Mouse (Mus musculus) stomach, embryonic 16.5 days (tissue): ENCODE results near the gene Xxylt1. TPM values are rescaled to one million over a fixed set of nuclear protein-coding genes. Genes with fewer than 3 reads are reported as not detected.

Source experiments
- ATAC-seq: fragments of 200-750 bp; cut with Nextera tagmentation; 2 replicates; pipeline ENCODE4 v1.8.0; 2017; ENCODE audit warnings: moderate number of reproducible peaks, moderate TSS enrichment; ENCODE audit not compliant: insufficient read depth, low FRiP score
- H3K27ac ChIP-seq: fragments of 300-500 bp; sonication (generic); 2 replicates; pipeline ENCODE4 v1.5.1; 2014; ENCODE audit warnings: low read length
- H3K27me3 ChIP-seq: fragments of 300-500 bp; sonication (generic); 2 replicates; pipeline ENCODE4 v1.6.1; 2014; ENCODE audit warnings: low read length, control low read depth, mixed read lengths; ENCODE audit not compliant: control insufficient read depth, insufficient read depth
- H3K36me3 ChIP-seq: fragments of 300-500 bp; sonication (generic); 2 replicates; pipeline ENCODE4 v1.6.1; 2014; ENCODE audit warnings: low read length; ENCODE audit not compliant: control insufficient read depth, insufficient read depth
- H3K4me1 ChIP-seq: fragments of 300-500 bp; sonication (generic); 2 replicates; pipeline ENCODE4 v1.6.1; 2014; ENCODE audit warnings: low read length, control low read depth, mixed read lengths; ENCODE audit not compliant: control insufficient read depth, insufficient read depth
- H3K4me2 ChIP-seq: fragments of 300-500 bp; sonication (generic); 2 replicates; pipeline ENCODE4 v1.6.1; 2014; ENCODE audit warnings: low read depth, low read length, mixed read lengths
- H3K4me3 ChIP-seq: fragments of 300-500 bp; sonication (generic); replicated peaks from 2 replicates; pipeline ENCODE4 v1.5.1; 2014; ENCODE audit warnings: mild to moderate bottlenecking, low read length
- H3K9ac ChIP-seq: fragments of 300-500 bp; sonication (generic); 2 replicates; pipeline ENCODE4 v1.6.1; 2014; ENCODE audit warnings: low read length
- H3K9me3 ChIP-seq: fragments of 300-500 bp; sonication (generic); replicated peaks from 2 replicates; pipeline ENCODE4 v1.6.1; 2016; ENCODE audit warnings: low read length, control low read depth; ENCODE audit not compliant: control insufficient read depth
- WGBS: fragments of 180-500 bp; shearing (Covaris S2); extraction: QIAGEN DNeasy Blood & Tissue Kit; methylation state at CpG from one replicate; pipeline ENCODE4 v1.1.7; 2014; 5-methylcytosine and 5-hydroxymethylcytosine counted together
- polyA plus RNA-seq: library from polyadenylated mRNA; unstranded; fragments of >200 nt; fragmentation: Nextera tagmentation; extraction: Ambion mirVana; gene quantifications from 2 replicates; pipeline ENCODE4 v1.2.1, GENCODE M21; 2015

Gene Xxylt1
- 5.1 and 5.5 TPM in 2 replicates for polyA plus RNA-seq

DNA sequence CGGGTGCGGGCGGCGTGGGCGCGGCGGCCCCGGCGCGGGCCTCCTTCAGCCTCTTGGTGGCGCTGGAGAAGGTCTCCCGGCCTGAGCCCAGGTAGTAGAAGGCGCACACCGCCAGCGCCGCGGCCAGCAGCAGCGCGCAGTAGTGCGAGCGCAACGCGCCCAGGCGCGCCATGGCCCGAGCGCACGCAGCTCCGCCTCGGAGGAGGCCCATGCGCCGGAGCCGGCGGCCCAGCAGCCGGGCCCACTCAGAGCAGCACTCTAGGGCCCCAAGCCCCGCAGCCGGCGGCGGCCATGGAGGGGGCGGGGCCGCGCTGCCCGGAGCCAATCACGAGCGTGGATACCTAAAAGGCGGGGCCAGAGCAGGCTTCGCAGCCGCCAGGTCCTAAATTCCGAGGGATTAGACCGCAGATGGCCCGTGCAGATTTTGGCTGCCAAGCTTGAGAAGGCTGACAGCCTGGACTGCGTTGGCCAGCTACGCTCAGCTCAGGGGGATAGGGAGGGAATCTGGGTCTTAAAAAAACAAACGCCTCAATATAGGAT is at the start of gene Xxylt1:
Xxylt1 (minus strand) TSS at position 308 of the 540 bp plus-strand sequence.
- H3K4me2 ChIP-seq: peak within 1 kb of the TSS; percentile 97
- peak; percentile 97 for ATAC-seq
- no peaks in the 10 kb centered on the region for H3K27me3 ChIP-seq
- no peaks in the 10 kb centered on the region for H3K9me3 ChIP-seq
- H3K4me1 ChIP-seq: 0 out of 2 replicates have a peak, but pooled peaks cover 6% of the 10 kb centered on the region
- H3K36me3 ChIP-seq: no peaks in the 10 kb centered on the region
- under 1% methylated on average over 52 of the region's 54 CpGs for WGBS
- H3K4me3 ChIP-seq: peak within 1 kb of the TSS; percentile 77
- peak within 1 kb of the TSS; percentile 86 for H3K9ac ChIP-seq
- peak within 1 kb of the TSS; percentile 92 for H3K27ac ChIP-seq

DNA sequence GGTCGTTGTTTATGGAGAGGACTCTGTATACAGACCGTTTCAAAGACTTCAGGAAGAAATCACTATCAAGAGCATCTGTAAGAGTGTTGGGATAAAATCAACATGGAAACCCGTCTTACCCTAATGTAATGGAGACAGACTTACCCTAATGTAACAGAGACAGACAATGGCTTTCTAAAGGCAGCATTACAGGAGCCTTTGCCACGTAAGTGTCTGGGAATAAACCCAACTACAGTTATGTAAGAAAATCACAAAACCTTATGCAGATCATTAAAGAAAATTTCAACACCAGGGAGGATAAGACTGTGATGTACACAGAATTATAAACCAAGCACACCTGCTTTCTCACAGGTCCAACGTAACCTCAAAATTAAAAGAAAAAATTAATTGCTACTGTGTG is 46.9 kb upstream of the Xxylt1 start:
- no peak overlapping the region for H3K27ac ChIP-seq
- no peaks in the 10 kb centered on the region for H3K27me3 ChIP-seq
- WGBS: 73% methylated on average over 5 of the region's 5 CpGs
- no peak overlapping the region for H3K9ac ChIP-seq
- no peaks in the 10 kb centered on the region for H3K4me1 ChIP-seq
- H3K4me3 ChIP-seq: no peak overlapping the region
- H3K9me3 ChIP-seq: no peaks in the 10 kb centered on the region
- H3K36me3 ChIP-seq: no peaks in the 10 kb centered on the region
- no peak overlapping the region for H3K4me2 ChIP-seq
- ATAC-seq: no peak

DNA sequence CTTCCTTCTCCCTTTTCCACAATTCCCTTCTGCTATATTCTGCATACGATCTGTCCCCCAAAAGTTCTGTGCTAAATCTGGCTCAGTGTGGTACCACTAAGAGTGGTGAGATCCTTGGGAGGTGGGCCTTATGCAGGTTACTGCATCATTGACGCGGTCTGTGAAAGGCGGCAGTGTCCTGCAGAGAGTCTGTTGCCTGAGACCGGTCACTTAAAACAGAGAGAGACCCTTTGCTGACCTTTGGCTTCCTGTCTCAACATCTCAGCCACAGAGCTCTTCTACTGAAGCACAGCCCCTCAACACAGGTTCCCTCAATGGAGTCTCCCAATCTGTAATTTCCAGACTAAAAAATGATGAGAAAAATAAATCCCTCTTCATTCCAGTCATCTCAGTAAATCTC is 43.8 kb upstream of the Xxylt1 start:
- WGBS: 79% methylated on average over 5 of the region's 5 CpGs
- Histone ChIP-seq H3K4me2 (no peak overlapping the region), H3K4me1 (no peaks in the 10 kb centered on the region), H3K36me3 (no peaks in the 10 kb centered on the region), H3K27me3 (no peaks in the 10 kb centered on the region), H3K4me3 (no peak overlapping the region), H3K27ac (no peak overlapping the region), H3K9me3 (no peaks in the 10 kb centered on the region), H3K9ac (no peak overlapping the region)
- ATAC-seq: no peak

DNA sequence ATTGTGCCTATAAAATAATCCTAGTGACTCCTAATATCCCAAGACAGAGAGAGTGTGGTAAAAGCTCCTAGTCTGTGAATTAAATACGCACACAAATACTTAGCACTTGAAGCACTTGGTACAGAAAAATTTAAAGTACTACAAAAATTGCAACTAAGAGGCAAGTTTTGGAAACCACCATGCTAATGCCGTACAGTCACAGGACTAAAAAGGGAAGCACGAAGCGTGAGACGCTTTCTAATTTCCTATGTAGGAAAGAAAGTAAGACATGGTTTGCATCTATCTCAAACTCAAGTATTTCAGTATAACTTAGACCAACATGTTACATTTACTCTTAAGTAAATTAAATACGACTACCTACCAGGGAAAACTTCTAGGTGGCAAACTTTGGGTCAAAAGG is 40.4 kb upstream of the Xxylt1 start:
- H3K4me3 ChIP-seq: no peak overlapping the region
- no peak overlapping the region for H3K4me2 ChIP-seq
- no peaks in the 10 kb centered on the region for H3K9me3 ChIP-seq
- H3K27ac ChIP-seq: no peak overlapping the region
- 96% methylated on average over 6 of the region's 6 CpGs for WGBS
- H3K27me3 ChIP-seq: no peaks in the 10 kb centered on the region
- no peaks in the 10 kb centered on the region for H3K4me1 ChIP-seq
- H3K36me3 ChIP-seq: no peaks in the 10 kb centered on the region
- no peak for ATAC-seq
- no peak overlapping the region for H3K9ac ChIP-seq

DNA sequence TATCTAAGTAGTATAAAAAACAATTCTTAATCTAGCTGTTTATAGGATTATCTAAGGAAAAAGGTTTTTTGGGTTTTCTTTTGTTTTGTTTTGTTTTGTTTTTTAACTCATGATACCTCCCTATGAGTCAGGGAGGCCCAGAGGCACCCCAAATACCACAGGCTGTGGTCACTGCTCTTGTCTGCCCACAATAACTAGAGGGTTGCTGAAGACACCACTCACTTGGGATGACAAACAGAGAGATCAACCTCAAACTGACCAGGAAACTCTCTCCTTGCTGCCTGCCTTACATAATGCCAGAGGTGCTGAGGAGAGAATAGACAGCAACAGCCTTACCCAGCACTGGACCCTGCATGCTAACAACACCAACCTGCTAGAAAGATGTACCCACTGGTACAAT is 32.4 kb upstream of the Xxylt1 start:
- H3K4me3 ChIP-seq: no peak overlapping the region
- H3K27me3 ChIP-seq: no peaks in the 10 kb centered on the region
- H3K9ac ChIP-seq: no peak overlapping the region
- H3K27ac ChIP-seq: no peak overlapping the region
- no peak for ATAC-seq
- H3K4me1 ChIP-seq: no peaks in the 10 kb centered on the region
- no peak overlapping the region for H3K4me2 ChIP-seq
- H3K9me3 ChIP-seq: peaks cover 6% of the 10 kb centered on the region; the same call in 1 of the 2 replicates
- peaks cover 20% of the 10 kb centered on the region for H3K36me3 ChIP-seq

DNA sequence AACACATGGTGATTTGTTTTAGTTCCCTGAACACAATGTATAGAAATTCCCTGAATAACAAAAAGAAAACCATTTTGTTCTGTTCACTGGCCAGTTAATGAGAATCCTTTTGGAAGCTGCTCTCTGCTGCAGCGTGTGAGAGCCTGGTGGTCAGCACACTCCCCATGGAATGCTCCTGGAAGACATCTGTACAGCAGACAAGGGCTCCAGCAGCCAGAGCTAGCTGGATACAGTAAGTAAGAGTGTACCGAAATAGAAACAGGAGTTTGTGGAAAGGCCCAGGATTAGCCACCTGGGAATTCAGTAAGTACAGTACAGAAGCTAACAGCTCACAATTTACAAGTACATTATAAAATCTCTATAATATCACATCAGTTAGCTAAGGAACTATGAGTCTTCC is 20.1 kb upstream of the Xxylt1 start:
- no peak overlapping the region for H3K27ac ChIP-seq
- no peaks in the 10 kb centered on the region for H3K9me3 ChIP-seq
- H3K27me3 ChIP-seq: no peaks in the 10 kb centered on the region
- no peak overlapping the region for H3K4me2 ChIP-seq
- WGBS: 89% methylated on average over 2 of the region's 2 CpGs
- H3K9ac ChIP-seq: no peak overlapping the region
- H3K4me1 ChIP-seq: no peaks in the 10 kb centered on the region
- peaks cover 13% of the 10 kb centered on the region; the same call in 1 of the 2 replicates for H3K36me3 ChIP-seq
- ATAC-seq: no peak
- no peak overlapping the region for H3K4me3 ChIP-seq

DNA sequence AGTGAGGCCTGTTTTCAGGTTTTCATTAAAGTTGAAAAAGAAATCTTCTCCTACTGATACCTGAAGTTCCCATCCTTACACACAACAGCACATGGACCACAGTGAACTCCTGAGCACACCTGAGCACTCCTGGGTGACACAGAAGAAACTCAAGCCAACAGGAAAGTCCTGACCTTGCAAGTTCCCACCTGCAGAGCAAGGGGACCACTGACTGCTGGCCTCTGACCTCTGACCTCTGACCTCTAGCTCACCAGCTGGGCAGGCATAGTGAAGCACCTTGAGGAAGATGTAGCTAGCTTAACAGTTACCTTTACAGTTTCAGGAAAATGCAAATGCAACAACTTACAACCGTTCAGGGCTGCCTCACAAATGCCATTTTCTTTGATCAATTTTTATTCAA is 18.7 kb upstream of the Xxylt1 start:
- 87% methylated on average over 1 of the region's 1 CpGs for WGBS
- Histone ChIP-seq H3K4me1 (no peaks in the 10 kb centered on the region), H3K9ac (no peak overlapping the region), H3K36me3 (peaks cover 16% of the 10 kb centered on the region), H3K4me2 (no peak overlapping the region), H3K9me3 (no peaks in the 10 kb centered on the region), H3K27ac (no peak overlapping the region), H3K27me3 (no peaks in the 10 kb centered on the region), H3K4me3 (no peak overlapping the region)
- no peak for ATAC-seq

DNA sequence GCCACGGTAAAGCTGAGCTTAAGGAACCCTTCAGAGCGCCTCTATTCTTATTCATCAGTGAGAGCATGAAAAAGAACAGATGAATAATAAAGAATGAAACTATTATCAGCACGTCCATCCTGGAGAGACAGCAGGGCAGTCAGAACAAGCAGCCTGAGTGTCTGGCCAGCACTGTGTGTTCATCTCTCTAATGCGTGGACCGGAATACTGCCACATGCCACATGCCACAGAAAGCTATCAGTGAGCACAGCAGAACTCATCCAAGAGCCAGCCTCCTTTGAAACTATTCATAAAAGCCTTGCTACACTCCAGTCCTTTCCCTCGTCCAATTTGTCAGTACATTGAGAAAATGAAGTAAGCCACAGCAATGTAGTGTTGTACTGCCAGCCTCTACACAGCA is 12.8 kb upstream of the Xxylt1 start:
- H3K4me3 ChIP-seq: no peak overlapping the region
- no peak overlapping the region for H3K4me2 ChIP-seq
- ATAC-seq: no peak
- H3K27ac ChIP-seq: no peak overlapping the region
- no peaks in the 10 kb centered on the region for H3K27me3 ChIP-seq
- peaks cover 3% of the 10 kb centered on the region; the same call in 1 of the 2 replicates for H3K36me3 ChIP-seq
- H3K9ac ChIP-seq: no peak overlapping the region
- WGBS: 77% methylated on average over 6 of the region's 6 CpGs
- H3K4me1 ChIP-seq: no peaks in the 10 kb centered on the region
- H3K9me3 ChIP-seq: no peaks in the 10 kb centered on the region

DNA sequence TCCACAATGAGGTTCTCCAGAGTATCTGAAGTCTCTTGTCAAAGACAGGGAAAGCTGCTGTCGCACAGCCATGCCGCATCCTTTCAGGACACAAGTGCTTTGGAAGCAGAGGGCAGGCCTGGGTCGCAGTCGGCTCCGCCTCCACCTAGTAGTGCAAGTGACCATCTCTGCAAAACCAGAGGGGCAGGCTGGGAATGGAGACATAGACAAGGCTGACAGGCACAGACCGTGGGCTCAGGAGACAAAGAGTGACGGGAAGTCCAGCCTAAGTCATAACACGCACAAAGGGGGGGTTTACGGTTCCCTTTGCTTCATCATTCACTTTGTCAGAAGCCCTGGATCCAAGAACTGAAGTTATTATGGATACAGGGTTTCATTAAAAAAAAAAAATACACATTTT is 12.0 kb upstream of the Xxylt1 start:
- Histone ChIP-seq H3K4me3 (no peak overlapping the region), H3K4me2 (no peak overlapping the region), H3K9me3 (no peaks in the 10 kb centered on the region), H3K36me3 (peaks cover 3% of the 10 kb centered on the region; the same call in 1 of the 2 replicates), H3K27me3 (no peaks in the 10 kb centered on the region), H3K4me1 (no peaks in the 10 kb centered on the region), H3K27ac (no peak overlapping the region), H3K9ac (no peak overlapping the region)
- 62% methylated on average over 9 of the region's 9 CpGs for WGBS
- ATAC-seq: no peak
